Mouse (Mus musculus) embryonic facial prominence, embryonic 13.5 days (tissue): ENCODE measurements around the gene Tbx19. TPM values are rescaled to one million over a fixed set of nuclear protein-coding genes. Genes with fewer than 3 reads are reported as not detected.

ENCODE experiments used
- ATAC-seq: fragments of 200-750 bp; cut with Nextera tagmentation; 2 replicates; pipeline ENCODE4 v1.8.0; 2017; ENCODE audit warnings: low read depth; ENCODE audit not compliant: insufficient number of reproducible peaks, insufficient read depth, low FRiP score, low TSS enrichment
- H3K27ac ChIP-seq: fragments of 300-500 bp; sonication (generic); 2 replicates; pipeline ENCODE4 v1.5.1; 2015; ENCODE audit warnings: moderate library complexity, mild to moderate bottlenecking, inconsistent platforms
- H3K27me3 ChIP-seq: fragments of 300-500 bp; sonication (generic); 2 replicates; pipeline ENCODE4 v1.6.1; 2015; ENCODE audit warnings: mild to moderate bottlenecking, inconsistent platforms
- H3K36me3 ChIP-seq: fragments of 300-500 bp; sonication (generic); 2 replicates; pipeline ENCODE4 v1.6.1; 2015; ENCODE audit warnings: mild to moderate bottlenecking, inconsistent platforms
- H3K4me1 ChIP-seq: fragments of 300-500 bp; sonication (generic); 2 replicates; pipeline ENCODE4 v1.6.1; 2015; ENCODE audit warnings: inconsistent platforms
- H3K4me2 ChIP-seq: fragments of 300-500 bp; sonication (generic); 2 replicates; pipeline ENCODE4 v1.6.1; 2015; ENCODE audit warnings: moderate library complexity, mild to moderate bottlenecking, inconsistent platforms
- H3K4me3 ChIP-seq: fragments of 300-500 bp; sonication (generic); 2 replicates; pipeline ENCODE4 v1.5.1; 2015; ENCODE audit warnings: mild to moderate bottlenecking, inconsistent platforms
- H3K9ac ChIP-seq: fragments of 300-500 bp; sonication (generic); 2 replicates; pipeline ENCODE4 v1.6.1; 2015; ENCODE audit warnings: mild to moderate bottlenecking, inconsistent platforms
- H3K9me3 ChIP-seq: fragments of 300-500 bp; sonication (generic); 2 replicates; pipeline ENCODE4 v1.6.1; 2016; ENCODE audit warnings: inconsistent platforms
- WGBS: fragments of 180-500 bp; shearing (Covaris S2); methylation state at CpG from one replicate; pipeline ENCODE4 v1.1.7; 2015; ENCODE audit warnings: mixed read lengths; 5-methylcytosine and 5-hydroxymethylcytosine counted together
- polyA plus RNA-seq: library from polyadenylated mRNA; unstranded; fragments of >200 nt; fragmentation: Nextera tagmentation; extraction: Ambion mirVana; gene quantifications from 2 replicates; pipeline ENCODE4 v1.2.1, GENCODE M21; 2015

Gene Tbx19
- not detected in 2 replicates for polyA plus RNA-seq

DNA sequence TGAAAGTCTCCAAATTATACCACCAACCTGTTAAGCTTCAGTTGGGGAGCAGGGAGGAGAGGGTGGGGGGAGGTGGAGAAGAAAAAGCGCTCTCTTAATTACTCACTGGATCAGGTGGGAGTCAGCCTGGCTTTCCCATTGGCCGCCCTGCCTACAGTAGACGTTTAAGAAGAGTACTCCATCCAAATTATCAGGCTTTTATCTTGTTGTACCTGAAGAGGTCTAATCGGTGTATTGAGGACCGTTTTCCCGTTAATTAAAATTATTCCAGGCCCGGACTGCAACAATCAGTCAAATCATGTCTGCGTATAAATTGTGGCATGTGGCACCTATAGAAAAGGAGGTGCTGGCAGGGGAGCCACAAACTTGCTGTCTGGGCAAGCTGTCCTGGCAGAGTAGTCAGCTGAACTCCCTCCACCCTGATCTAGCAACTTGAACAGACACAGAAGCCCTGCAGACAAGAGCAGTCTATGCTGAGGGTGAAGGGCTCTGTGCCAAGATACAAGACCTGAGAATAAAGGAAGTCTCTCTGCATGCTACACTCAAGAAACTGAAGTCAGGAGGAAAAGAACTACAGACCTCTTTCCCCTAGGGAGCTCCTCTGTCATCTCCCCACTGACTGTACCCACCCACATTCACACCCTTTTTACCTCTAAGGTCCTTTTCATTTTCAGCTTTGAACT is at the start of gene Tbx19:
Gene Tbx19 (minus strand): TSS at position 51 of the 683 bp plus-strand sequence.
- Histone ChIP-seq H3K9me3 (no peaks in the 10 kb centered on the region), H3K36me3 (no peaks in the 10 kb centered on the region), H3K4me2 (no peak within 1 kb of the TSS), H3K27me3 (no peaks in the 10 kb centered on the region), H3K27ac (no peak within 1 kb of the TSS), H3K4me1 (no peaks in the 10 kb centered on the region), H3K4me3 (no peak within 1 kb of the TSS), H3K9ac (no peak within 1 kb of the TSS)
- WGBS: 84% methylated on average over 8 of the region's 8 CpGs
- no peak for ATAC-seq

- ATAC-seq: no peak
- Histone ChIP-seq H3K27me3 (no peaks in the 10 kb centered on the region), H3K4me2 (no peak overlapping the region), H3K27ac (no peak overlapping the region), H3K9ac (no peak overlapping the region), H3K36me3 (no peaks in the 10 kb centered on the region), H3K4me3 (no peak overlapping the region), H3K9me3 (no peaks in the 10 kb centered on the region), H3K4me1 (no peaks in the 10 kb centered on the region)
- 14% methylated on average over 2 of the region's 2 CpGs for WGBS
Observed at GRCm38 (mm10) chr1:165205591-165205990, 45.0 kb upstream of the Tbx19 start.

GRCm38 (mm10) chr1:165203488-165204035 is 43.0 kb upstream of the Tbx19 start:
- WGBS: 51% methylated on average over 2 of the region's 2 CpGs

DNA sequence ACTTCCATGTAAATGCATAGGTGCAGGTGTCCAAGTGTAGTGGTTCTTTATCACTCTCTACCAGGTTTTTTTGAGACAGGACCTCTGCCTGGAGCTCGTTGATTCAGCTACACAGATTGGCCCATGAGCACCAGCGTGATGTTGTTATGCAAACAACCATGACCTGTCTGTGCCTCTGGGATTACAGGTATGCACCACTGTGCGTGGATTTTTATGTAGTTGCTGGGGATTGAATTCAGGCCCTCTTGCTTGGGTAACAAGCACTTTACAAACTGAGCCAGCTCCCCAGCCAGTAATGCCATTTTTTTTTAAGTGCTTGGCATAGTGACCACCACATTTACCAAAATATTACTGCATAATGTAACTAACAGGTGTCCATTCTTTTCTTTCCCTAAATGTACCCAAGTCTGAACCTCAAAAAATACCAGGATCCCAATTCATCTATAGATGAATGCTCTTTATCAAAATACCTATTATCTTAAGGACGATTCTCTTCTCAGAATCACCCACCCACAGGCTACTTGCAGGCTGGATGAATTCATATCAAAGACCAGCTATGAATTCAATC is 41.0 kb upstream of the Tbx19 start:
- WGBS: 69% methylated on average over 4 of the region's 4 CpGs
- no peaks in the 10 kb centered on the region for H3K27me3 ChIP-seq
- no peak for ATAC-seq

More at GRCm38 (mm10) chr1:165203488-165204035, 43.0 kb upstream of the Tbx19 start:
- no peaks in the 10 kb centered on the region for H3K36me3 ChIP-seq
- H3K27me3 ChIP-seq: no peaks in the 10 kb centered on the region
- no peak overlapping the region for H3K4me2 ChIP-seq
- no peak overlapping the region for H3K4me3 ChIP-seq
- H3K9me3 ChIP-seq: no peaks in the 10 kb centered on the region
- H3K9ac ChIP-seq: no peak overlapping the region
- H3K4me1 ChIP-seq: no peaks in the 10 kb centered on the region
- no peak overlapping the region for H3K27ac ChIP-seq
- no peak for ATAC-seq

DNA sequence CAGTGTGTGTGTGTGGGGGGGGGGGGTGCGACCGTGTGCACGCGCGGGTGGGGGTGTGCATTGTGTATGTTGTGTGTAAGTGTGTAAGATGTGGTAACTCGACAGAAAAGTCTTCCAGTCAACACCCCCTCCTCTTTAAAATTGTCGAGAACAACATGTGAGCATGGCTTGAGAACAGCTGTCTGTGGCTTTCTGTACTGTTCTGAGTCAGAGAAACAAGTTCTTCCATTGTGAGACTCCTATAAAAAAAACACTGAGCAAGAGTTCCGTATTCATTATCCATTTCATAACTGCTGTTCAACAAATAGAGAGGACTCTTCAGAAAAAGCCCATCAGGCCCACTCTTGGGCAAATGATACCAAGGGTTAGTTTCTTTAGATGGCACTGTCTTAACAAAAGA is 40.2 kb upstream of the Tbx19 start:
- WGBS: 50% methylated on average over 8 of the region's 8 CpGs
- Histone ChIP-seq H3K27me3 (no peaks in the 10 kb centered on the region), H3K4me1 (no peaks in the 10 kb centered on the region), H3K36me3 (no peaks in the 10 kb centered on the region), H3K9ac (no peak overlapping the region), H3K9me3 (no peaks in the 10 kb centered on the region), H3K27ac (no peak overlapping the region), H3K4me2 (no peak overlapping the region), H3K4me3 (no peak overlapping the region)
- ATAC-seq: no peak

More for the DNA sequence above, 41.0 kb upstream of the Tbx19 start:
- no peak overlapping the region for H3K4me2 ChIP-seq
- no peaks in the 10 kb centered on the region for H3K36me3 ChIP-seq
- no peaks in the 10 kb centered on the region for H3K4me1 ChIP-seq
- no peak overlapping the region for H3K4me3 ChIP-seq
- no peak overlapping the region for H3K27ac ChIP-seq
- H3K9me3 ChIP-seq: no peaks in the 10 kb centered on the region
- H3K9ac ChIP-seq: no peak overlapping the region

DNA sequence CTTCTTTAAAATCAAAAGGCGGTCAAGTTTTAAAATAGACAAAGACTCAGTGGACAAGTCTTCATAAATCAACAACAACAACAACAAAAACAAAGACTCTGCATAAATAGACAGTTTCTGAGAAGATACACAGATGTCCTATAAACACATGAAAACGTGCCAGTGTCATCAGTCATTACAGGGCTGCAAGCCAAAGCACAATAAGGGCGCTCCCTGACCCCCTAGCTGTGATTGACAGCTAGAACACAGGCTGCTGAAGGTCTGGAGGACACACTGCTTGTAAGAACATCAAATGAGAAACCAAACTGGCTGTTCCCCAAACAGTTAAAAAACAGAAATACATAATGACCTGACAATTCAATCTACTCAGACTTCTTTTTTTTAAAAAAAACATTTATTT is 39.1 kb upstream of the Tbx19 start:
- H3K4me1 ChIP-seq: peaks cover 7% of the 10 kb centered on the region
- no peaks in the 10 kb centered on the region for H3K27me3 ChIP-seq
- no peak overlapping the region for H3K4me3 ChIP-seq
- H3K9me3 ChIP-seq: no peaks in the 10 kb centered on the region
- H3K27ac ChIP-seq: no peak overlapping the region
- H3K4me2 ChIP-seq: no peak overlapping the region
- ATAC-seq: no peak
- no peaks in the 10 kb centered on the region for H3K36me3 ChIP-seq
- 76% methylated on average over 3 of the region's 3 CpGs for WGBS
- H3K9ac ChIP-seq: no peak overlapping the region

GRCm38 (mm10) chr1:165198951-165199350 is 38.4 kb upstream of the Tbx19 start:
- Histone ChIP-seq H3K27ac (no peak overlapping the region), H3K9me3 (no peaks in the 10 kb centered on the region), H3K4me1 (peaks cover 8% of the 10 kb centered on the region), H3K4me2 (no peak overlapping the region), H3K36me3 (no peaks in the 10 kb centered on the region), H3K9ac (no peak overlapping the region), H3K27me3 (no peaks in the 10 kb centered on the region), H3K4me3 (no peak overlapping the region)
- no peak for ATAC-seq
- 64% methylated on average over 1 of the region's 1 CpGs for WGBS

DNA sequence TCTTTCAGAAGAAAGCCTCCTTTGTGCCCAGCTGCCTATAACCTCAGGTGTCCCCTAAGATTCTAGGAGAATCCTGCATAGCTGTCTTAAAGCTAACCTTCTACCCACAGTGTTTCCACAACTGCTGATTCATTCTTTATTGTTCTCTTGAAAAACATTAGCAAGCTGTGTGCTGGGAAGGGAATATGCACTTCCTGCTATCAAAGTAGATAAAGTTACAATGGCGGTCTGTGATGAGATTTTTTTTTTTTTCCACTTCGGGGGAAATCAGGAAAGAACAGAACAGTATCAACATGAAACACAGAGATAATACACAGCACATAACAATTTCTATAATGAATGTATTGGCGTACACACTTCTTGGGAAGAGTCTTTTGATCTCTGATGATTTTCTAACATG is 37.3 kb upstream of the Tbx19 start:
- Histone ChIP-seq H3K27me3 (no peaks in the 10 kb centered on the region), H3K4me1 (peaks cover 14% of the 10 kb centered on the region), H3K9ac (no peak overlapping the region), H3K4me3 (no peak overlapping the region), H3K27ac (no peak overlapping the region), H3K36me3 (no peaks in the 10 kb centered on the region), H3K4me2 (no peak overlapping the region), H3K9me3 (no peaks in the 10 kb centered on the region)
- no peak for ATAC-seq
- 55% methylated on average over 3 of the region's 3 CpGs for WGBS

DNA sequence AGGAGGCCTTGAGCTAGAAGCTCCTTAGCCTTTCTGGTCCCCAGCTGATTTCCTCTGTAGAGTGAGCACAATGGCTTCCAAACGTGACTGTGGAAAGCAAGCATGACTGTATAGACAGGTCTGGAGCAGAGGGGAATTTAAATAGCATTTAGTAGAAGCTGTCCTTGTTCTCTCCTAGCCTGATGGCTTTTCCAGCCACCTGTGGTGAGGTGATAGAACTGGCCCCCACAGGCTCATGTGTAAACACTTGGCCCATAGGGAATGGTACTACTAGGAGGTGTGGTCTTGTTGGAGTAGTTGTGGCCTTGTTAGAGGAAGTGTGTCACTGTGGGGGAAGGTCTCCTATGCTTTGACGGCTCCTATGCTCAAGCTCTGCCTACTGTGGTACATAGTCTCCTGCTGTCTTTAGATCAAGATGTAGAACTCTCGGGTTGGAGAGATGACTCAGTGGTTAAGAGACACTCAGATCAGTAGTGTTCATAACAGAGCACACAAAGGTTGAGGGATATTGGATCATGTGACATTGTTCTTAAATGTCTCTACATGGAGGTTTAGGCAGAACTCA is 34.9 kb upstream of the Tbx19 start:
- H3K4me1 ChIP-seq: peaks cover 17% of the 10 kb centered on the region
- no peaks in the 10 kb centered on the region for H3K9me3 ChIP-seq
- no peak overlapping the region for H3K9ac ChIP-seq
- no peak for ATAC-seq
- no peak overlapping the region for H3K27ac ChIP-seq
- H3K27me3 ChIP-seq: no peaks in the 10 kb centered on the region
- no peak overlapping the region for H3K4me3 ChIP-seq
- no peak overlapping the region for H3K4me2 ChIP-seq
- no peaks in the 10 kb centered on the region for H3K36me3 ChIP-seq
- 74% methylated on average over 3 of the region's 3 CpGs for WGBS

DNA sequence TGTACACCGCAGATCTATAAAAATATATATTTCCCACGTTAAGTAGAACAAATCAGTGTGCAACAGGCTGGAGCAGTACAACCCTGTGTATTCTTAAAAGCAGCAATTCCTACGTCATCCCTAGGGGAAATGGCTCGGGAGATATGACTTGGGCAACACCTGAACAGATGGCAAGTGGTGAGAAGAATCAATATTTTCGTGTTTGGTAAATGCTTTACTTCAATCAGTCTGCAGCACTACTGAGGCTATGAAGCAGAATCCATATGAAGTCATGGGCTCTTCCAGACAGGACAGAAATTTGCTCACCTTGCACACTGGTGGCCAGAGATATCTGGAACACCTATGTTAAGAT is 34.1 kb upstream of the Tbx19 start:
- peak overlapping the region; percentile 66 for H3K4me3 ChIP-seq
- no peaks in the 10 kb centered on the region for H3K9me3 ChIP-seq
- H3K9ac ChIP-seq: peak overlapping the region; percentile 80
- H3K27me3 ChIP-seq: no peaks in the 10 kb centered on the region
- ATAC-seq: no peak; the same call in 1 of the 2 replicates
- peak overlapping the region; percentile 88 for H3K4me2 ChIP-seq
- peak overlapping the region; percentile 69; the same call in 1 of the 2 replicates for H3K27ac ChIP-seq
- 7% methylated on average over 5 of the region's 5 CpGs for WGBS
- H3K36me3 ChIP-seq: no peaks in the 10 kb centered on the region
- peaks cover 17% of the 10 kb centered on the region for H3K4me1 ChIP-seq

GRCm38 (mm10) chr1:165193880-165194661 is 33.5 kb upstream of the Tbx19 start, which contains the start of gene Sft2d2:
TSS of gene Sft2d2 (minus strand) at chr1:165194438.
- peaks cover 17% of the 10 kb centered on the region for H3K4me1 ChIP-seq
- no peaks in the 10 kb centered on the region for H3K9me3 ChIP-seq
- peak within 1 kb of the TSS; percentile 80 for H3K9ac ChIP-seq
- under 1% methylated on average over 64 of the region's 69 CpGs for WGBS
- ATAC-seq: peak; percentile 94
- H3K27me3 ChIP-seq: no peaks in the 10 kb centered on the region
- H3K36me3 ChIP-seq: no peaks in the 10 kb centered on the region
- H3K4me2 ChIP-seq: peak within 1 kb of the TSS; percentile 88
- peak within 1 kb of the TSS; percentile 69 for H3K27ac ChIP-seq
- peak within 1 kb of the TSS; percentile 66 for H3K4me3 ChIP-seq
